Mouse (Mus musculus) testis, postnatal 14 days (tissue): Measurements from ENCODE around the gene Ube4b.
A peak's percentile ranks its signal among the peaks of the same experiment; 100 is the strongest.

ENCODE experiments used
- DNase-seq: peaks from one replicate; pipeline ENCODE4 v3.0.0; 2021; ENCODE audit warnings: low spot score

Ube4b gene

DNA sequence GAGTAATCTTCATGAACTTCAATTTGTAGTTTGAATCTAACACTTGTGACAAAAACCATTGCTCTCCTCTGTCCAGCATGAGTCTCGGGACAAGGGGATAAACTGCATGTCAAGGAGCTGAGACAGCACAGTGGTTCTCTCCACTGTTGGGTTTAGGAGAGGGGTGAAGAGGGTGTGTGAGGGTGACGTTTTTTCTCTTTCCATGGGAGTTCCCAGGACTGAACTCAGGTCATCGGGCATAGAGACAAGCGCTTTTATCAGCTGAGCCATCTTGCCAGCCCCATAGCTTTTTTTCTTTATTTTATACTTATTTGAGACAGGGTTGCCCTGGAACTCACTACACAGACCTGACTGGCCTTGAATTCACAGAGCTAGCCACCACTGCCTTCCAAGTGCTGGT, 32.3 kb downstream of the Ube4b start:
- no peak for DNase-seq

DNA sequence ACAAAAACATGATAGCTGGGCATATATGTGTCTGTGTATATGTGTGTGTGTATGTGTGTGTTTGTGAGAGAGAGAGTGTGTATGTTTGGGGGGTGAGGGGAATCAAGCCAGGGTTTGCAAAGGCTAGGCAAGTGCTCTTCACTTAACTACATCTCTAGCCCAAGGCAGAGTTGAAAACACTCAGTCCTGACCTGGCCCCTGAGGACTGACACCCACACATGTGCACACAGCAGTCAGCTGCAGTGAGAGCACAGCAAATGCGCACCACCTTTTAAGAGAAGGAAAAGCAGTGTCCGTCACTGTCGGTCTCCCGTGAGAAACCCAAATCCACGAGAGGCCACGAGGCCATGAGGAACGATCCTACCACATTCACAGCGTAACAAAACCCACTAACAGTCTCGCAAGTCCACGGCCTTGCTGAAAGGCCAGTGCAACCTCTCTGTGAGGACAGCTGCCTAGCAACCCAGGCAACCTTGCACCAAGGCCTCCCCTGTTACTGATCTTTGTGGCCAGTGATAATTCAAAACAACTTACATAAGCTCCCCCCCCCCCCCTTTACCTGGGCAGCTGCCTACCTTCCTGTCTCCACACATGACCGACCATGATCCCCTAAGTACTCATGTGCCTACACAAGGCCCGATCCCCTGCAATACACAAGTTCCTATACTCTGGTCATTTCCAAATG, 33.1 kb downstream of the Ube4b start:
- no peak for DNase-seq

GRCm38 (mm10) chr4:149392359-149392758, 34.2 kb downstream of the Ube4b start:
- no peak for DNase-seq

GRCm38 (mm10) chr4:149381001-149381400, 45.5 kb downstream of the Ube4b start:
- no peak for DNase-seq

- DNase-seq = no peak
Observed at GRCm38 (mm10) chr4:149379881-149380280, 46.7 kb downstream of the Ube4b start.

GRCm38 (mm10) chr4:149378819-149379218, 47.7 kb downstream of the Ube4b start:
- DNase-seq = no peak

GRCm38 (mm10) chr4:149376034-149376433, 50.5 kb downstream of the Ube4b start:
- no peak for DNase-seq

DNA sequence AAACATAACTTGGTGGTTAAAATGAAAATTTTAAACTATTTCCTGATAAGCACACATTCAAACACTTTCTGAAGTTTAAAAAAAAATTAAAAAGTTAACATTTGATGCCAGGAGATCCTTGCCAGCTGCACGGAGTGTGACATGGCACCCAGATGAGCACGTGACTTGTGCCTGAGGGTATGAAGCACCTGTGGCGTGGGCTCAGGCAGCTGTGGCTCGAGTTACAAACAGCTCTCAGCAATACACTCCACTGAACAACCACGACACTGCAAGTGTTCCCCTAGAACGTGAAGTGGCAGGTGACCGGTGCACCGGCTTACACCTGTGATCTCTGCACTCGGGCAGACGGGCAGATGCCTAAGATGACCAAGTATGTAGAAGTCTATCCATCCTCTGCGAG, 51.9 kb downstream of the Ube4b start:
- no peak for DNase-seq

DNA sequence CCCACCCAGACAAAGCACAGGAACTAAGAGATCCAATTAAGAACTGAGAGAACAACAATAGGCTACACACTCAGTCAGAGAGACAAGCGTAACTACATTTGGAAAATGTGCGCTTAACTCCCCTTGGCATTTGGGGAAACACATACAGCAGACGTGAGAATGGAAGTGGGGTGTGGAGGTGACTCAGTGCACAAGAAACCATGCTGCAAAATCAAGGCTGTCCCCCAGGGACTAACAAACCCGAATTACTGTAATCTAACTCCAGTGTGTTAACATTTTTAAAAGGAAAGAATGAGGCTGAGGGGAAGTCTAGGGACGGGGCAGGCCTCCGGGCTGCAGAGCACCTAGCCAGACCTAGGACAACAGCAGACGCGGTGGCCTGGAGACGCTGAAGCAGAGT, 52.6 kb downstream of the Ube4b start:
- DNase-seq = no peak

DNA sequence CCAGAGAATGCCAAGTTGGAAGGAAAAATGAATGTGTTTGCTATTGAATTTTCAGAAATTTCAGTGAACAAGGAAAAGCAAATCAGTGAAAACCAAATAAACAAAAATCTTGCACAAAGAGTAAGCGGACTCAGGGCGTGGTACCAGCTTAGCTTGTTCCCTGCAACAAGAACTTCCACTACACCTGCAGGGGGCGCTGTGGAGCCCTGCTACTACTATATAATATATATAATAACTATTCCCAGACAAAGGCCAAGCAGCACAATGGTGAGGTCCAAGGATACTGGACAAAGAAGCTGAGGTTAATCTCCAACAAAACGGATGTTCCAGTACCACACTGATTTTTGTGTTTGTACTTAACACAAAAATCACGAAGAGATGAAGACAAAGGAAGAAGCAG, 53.1 kb downstream of the Ube4b start:
- DNase-seq = no peak

GRCm38 (mm10) chr4:149365702-149366370, 60.7 kb downstream of the Ube4b start:
- DNase-seq = no peak

DNA sequence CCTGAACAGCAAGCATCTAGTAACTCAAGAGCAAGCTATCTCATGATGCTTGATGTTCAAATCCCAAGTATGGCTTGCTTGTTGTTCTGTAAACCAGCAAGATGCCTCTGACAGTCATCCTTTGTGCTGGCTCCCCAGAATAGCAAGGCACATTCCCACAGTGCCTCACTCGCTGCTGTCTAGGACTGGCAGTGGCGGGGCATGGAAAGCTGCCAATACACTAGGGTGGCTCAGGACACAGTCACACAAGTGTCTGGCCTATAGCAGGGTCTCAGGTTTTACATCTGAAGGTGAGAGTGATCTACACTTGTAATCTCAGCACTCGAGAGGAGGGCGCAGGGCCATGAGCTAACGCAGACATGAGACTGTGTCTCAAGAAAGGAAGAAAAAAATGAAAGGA, 61.7 kb downstream of the Ube4b start:
- no peak for DNase-seq

- no peak for DNase-seq
Observed at GRCm38 (mm10) chr4:149361051-149361450, 65.5 kb downstream of the Ube4b start.

DNA sequence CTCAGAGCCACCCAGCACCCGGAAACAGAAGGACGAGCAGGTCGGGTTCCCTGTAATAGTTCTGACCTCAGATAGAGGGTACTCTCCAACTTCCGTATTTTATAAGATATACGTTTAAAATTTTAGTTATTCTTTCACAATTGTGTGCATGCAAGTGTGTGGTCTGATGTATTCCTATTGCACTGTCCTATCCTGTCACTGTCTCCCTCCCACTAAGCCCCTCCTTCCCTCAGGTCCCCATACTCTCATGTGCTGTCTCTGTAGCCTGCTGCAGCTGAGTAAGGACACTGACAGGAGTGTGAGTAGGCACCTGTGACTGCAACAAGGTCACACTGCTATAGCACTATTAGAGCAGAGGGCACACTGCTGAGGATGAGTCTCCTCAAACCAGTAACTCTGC, 65.9 kb downstream of the Ube4b start:
- DNase-seq = no peak

DNA sequence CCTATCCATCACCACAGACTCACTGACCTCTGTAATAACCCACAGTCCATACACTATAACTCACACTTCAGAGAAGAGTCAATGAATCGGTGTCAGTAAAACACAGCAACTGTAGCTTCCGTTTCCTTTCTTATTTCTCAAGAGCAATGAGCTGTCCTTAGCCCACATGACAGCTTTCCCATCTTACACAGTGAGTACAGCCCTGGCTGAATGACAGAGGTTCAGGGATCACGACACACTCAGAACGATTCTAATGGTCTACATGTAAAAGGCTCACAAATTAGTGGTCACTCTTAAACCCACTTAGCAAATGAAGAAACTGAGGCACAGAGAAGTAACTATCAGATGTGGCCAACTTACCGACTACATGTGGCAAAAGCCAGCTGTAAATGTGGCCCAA, 68.6 kb downstream of the Ube4b start:
- no peak for DNase-seq

- DNase-seq = no peak
Observed at GRCm38 (mm10) chr4:149354671-149355070, 71.9 kb downstream of the Ube4b start.

GRCm38 (mm10) chr4:149351596-149352150, 74.9 kb downstream of the Ube4b start:
- DNase-seq = peak; percentile 57

DNA sequence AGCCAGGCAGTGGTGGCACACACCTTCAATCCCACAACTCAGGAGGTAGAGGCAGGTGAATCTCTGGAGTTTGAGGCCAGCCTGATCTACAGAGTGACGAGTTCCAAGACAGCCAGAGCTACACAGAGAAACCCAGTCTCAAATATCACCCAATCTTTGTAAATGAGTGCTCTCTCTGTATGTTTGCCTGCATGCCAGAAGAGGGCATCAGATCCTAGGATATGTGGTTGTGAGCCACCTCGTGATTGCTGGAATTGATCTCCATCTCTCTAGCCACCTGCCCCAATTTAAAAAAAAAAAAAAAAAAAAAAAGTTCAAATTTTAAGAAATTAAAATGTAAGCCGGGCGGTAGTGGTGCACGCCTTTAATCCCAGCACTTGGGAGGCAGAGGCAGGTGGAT, 77.6 kb downstream of the Ube4b start:
- no peak for DNase-seq

DNA sequence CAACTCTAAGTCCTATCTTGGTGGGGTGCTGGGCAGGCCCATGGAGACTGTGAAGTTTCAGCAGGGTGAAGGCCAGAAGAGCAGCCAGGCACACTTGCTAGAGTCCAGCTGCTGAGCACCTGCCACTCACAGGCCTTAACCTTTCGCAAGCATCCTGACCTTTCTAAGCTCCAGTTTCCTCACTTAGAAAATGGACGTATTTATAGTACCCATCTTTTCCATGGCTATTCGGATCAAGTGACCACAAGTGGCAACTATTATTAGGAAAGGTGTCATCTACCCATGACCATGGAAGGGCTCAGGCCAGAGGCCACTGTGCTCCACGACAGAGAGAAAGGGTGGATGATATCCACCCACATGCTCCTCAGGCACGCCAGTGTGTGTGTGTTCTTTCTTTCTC, 80.7 kb downstream of the Ube4b start:
- no peak for DNase-seq

GRCm38 (mm10) chr4:149344311-149344710, 82.2 kb downstream of the Ube4b start:
- no peak for DNase-seq

GRCm38 (mm10) chr4:149340680-149341079, 85.9 kb downstream of the Ube4b start:
- no peak for DNase-seq

DNA sequence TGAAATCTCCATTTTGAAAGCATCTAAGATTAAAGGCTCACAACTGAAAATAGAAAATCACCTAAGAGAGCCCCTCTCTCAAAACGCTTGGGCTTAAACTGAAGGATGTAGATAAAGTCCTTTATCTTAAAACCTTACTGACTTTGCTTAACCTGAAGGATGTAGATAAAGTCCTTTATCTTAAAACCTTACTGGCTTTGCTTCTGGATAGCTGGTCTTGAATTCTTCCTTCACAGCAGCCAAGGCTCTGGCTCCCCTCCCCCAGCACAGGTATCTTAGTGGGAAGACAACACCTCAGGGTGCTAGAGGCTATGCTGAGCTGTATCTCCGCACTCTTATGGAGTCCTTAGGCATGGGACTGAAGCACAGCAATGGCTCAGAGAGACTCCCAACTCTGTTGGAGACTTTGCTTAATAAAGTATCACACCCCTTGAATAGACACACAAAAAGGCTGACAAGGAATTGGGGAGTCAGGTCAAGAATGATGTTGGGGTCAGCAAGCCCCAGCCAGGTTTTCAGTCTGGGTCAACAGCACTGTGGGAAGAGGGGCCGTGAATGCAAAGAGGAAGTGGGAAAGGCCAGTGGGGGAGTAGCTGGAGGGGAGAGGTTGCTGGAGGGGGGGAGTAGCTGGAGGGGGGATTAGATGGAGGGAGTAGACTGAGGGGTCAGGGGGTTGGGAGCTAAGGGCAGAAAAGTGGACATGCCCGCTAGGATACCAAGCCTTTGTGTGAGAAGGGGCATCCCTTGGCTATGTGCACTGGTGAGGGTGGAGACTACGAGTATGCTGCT, 86.9 kb downstream of the Ube4b start:
- no peak for DNase-seq

DNA sequence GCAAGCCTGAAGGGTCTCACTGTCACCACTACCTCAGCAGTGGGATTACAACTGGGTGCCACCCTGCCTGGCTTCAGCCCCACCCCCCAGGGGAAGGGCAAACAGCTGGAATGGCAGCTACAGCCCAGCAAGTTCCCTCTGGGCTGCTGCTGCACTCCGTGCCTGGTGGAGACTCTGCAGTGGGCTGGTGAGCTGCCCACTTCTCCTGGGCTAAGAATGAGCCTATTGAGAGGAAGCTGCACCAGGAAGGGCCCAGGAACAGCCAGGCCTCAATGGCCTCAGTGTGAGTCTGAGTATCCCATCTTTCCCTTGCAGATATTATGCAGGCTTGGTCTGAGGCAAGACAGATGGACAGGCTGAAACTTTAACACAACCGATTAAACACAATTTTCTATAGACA, 88.4 kb downstream of the Ube4b start:
- no peak for DNase-seq
